Mouse (Mus musculus) heart, adult 18-20 months (tissue): ENCODE measurements around the gene Tmem62. TPM values are rescaled to one million over a fixed set of nuclear protein-coding genes. Genes with fewer than 3 reads are reported as not detected.
"Not testable (repeated sequence)": the region's sequence is repeated elsewhere in the genome, so short reads cannot be mapped to it uniquely, and the experiment has no call there.

ENCODE experiments used
- DNase-seq, 2 experiments: peaks; one replicate each; pipeline ENCODE4 v3.0.0; 2021 to 2022; ENCODE audit warnings: mixed read lengths in 1 of 2
- total RNA-seq, 2 experiments: library from RNA; stranded (reverse); gene quantifications; 2 replicates each; pipeline ENCODE4 v1.2.3; 2021

Gene Tmem62
- total RNA-seq, 2 experiments from 2014 or later, result 3.3 to 3.5 TPM

DNA sequence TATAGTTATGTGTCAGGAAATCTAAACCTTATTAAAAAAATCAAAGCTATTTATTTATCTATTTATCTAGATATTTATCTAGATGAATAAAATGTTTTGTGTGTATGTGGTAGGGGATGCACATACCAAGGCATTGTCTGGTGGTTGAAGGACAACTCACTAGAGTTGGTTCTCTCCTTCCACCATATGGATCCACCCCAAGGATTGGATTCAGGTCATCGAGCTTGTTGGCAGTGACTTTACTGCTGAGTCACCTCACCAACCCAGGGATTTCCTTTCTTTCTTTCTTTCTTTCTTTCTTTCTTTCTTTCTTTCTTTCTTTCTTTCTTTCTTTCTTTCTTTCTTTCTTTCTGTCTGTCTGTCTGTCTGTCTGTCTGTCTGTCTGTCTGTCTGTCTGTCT, 19.8 kb downstream of the Tmem62 start:
- DNase-seq, result not testable (repeated sequence)

GRCm38 (mm10) chr2:120998863-120999262, 22.0 kb downstream of the Tmem62 start:
- DNase-seq, result no peak

DNA sequence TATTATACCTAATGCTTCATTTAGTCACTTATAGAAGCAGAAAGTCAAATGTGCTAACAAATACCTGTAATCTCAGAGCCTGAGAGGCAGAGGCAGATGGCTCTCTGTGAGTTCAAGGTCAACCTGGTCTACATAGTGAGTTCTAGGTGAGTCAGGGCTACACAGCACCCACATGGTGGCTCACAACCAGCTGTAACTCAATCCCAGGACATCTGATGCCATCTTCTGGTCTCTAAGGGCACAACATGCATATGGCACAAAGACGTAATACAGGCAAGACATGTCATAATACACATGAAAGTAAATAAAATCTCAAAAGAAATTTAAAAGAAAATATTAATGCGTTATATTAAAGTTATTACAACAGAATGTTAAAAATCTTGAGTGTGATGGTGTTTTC, 26.8 kb downstream of the Tmem62 start:
- DNase-seq, result no peak

- no peak for DNase-seq
Observed at GRCm38 (mm10) chr2:121004018-121004811, 27.4 kb downstream of the Tmem62 start.

DNA sequence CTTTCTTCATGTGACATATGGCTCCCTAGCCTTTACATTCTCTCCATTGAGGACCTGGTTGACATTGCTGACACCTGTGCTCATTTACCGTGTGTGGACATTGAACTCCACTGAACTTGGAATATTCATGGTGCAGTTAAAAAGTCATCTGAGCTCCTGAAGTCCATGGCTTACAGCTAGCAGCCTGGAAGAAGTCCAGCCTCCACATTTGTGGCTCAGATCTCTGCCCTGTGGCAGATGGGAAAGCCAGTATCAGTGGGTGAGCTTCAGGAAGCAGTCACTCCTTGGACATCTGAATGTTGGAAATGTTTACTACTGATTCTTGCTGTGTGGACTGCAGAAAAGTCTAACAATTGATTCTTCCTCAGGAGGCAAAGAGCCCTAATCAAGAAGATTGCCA, 30.2 kb downstream of the Tmem62 start:
- DNase-seq, result no peak

- peak; percentile 92 to 95 for DNase-seq
Observed at GRCm38 (mm10) chr2:121007925-121008663, 31.3 kb downstream of the Tmem62 start, which contains the start of gene Ccndbp1. Gene Ccndbp1 (plus strand): TSS chr2:121008403.

DNA sequence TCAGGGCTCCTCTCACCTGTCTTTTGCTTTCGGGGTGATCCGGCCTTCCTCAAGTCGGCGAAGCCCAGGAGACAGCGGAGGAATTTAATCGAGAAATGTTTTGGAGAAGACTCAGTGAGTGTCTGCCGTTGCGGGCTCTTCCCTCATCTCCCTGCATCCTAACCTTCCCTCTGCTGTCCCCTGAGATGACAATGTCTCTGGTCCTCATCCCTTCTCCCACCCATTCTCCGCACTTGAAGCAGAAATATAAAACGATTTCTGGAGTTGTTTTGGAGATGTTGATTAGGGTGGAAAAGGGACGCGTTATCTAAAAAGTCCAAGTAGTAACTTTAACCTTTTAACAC, 31.8 kb downstream of the Tmem62 start:
- peak in 1 of 2 experiments; percentile 9 for DNase-seq

- DNase-seq, result no peak
Observed at GRCm38 (mm10) chr2:121009071-121009677, 32.4 kb downstream of the Tmem62 start.

DNA sequence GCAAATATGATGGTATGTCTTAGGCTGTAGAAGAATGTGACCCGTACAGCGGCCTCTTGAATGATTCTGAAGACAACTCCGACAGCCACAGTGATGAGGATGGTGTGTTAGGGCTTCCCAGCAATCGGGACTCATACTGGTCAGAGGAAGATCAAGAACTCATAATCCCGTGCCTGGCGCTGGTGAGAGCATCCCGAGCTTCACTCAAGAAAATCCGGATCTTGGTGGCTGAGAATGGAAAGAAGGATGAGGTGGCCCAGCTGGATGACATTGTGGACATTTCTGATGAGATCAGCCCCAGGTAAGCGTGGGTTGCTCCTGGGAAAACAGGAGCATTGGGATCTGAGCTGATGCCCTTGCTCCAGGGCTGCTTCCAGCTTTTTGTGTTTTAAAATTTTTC, 35.9 kb downstream of the Tmem62 start:
- no peak for DNase-seq

- no peak for DNase-seq
Observed at GRCm38 (mm10) chr2:121015507-121015906, 38.7 kb downstream of the Tmem62 start.

- no peak for DNase-seq
Observed at GRCm38 (mm10) chr2:121016226-121016625, 39.4 kb downstream of the Tmem62 start.

DNA sequence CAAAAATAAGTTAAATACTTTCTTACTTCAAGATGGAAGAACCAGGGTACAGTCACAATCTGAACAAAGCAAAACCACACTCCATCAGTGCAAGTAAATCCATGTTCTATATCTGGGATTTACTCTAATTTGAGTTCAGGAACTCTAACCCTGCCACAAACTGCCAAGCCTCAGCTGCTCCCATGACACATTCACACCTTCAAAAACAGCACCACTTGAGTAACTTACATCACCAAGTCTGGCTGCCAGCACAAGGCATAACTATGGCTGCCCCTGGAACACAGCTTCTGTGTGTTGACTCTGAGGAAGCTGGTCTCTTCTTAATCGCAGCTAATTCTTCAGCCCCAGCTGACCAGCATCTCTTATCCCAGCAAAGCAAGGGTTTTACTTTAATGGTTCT, 40.3 kb downstream of the Tmem62 start:
- DNase-seq, result peak; percentile 28 to 53

DNA sequence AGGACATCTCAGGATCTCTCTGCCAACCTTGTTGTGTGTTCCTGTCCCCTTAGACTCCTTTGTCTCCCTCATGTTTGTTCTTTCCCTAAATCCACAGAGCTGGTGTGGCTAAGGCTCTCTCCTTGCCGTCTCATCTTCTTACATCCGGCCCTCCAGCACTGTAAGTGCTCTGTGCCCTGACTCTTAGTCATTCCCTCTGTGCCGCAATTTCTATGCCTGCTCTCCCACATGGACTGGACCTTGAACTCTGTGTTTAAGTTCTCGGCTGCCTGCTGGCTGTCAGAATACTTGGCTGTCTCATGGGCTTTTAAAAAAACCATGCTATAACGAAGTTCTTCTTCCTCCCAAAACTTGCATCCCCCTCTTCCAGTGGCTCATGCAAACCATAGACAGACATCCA, 46.1 kb downstream of the Tmem62 start:
- no peak for DNase-seq

DNA sequence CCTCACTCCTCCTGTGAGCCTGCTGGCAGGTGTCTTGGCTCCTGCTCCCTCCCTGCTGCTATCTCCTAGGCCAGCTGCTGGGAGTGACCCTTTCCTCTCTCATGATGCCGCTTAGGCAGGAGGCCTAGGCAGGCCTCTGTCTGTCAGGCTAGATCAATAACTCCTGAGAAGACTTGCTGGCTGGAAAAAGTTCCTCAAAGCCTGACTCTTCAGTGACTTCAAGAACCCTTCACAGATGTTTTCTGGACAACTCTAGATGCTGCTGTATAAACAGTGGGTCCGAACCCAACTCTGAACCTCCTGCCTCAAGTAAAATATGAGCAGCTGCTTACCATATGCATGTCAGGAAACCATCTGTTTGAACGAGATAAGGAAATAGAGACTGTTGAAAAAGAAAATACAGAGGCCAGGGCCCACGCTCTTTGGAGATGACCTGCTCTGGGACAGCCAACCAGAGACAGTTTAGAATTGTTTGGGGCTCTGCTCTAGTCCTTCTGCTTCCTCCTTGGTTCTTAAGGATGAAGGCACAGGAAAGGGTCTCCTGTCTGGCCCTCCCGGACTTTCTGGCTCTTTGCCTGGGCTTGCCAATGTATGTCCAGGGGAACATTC, 60.0 kb downstream of the Tmem62 start, which contains the start of gene Epb42:
Gene Epb42 (minus strand): TSS at position 340 of the 609 bp plus-strand sequence.
- no peak for DNase-seq

DNA sequence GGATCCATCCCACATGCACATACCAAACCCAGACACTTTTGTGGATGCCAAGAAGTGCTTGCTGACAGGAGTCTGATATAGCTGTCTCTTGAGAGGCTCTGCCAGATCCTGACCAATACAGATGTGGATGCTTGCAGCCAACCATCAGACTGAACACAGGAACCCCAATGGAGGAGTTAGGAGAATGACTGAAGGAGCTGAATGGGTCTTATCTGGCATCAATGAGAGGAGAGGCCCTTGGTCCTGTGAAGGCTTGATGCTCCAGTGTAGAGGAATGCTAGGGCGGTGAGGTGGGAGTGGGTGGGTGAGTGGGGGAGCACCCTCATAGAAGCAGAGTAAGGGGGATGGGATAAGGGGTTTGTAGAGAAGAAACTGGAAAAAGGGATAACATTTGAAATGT, 62.0 kb downstream of the Tmem62 start:
- not testable (repeated sequence) for DNase-seq

DNA sequence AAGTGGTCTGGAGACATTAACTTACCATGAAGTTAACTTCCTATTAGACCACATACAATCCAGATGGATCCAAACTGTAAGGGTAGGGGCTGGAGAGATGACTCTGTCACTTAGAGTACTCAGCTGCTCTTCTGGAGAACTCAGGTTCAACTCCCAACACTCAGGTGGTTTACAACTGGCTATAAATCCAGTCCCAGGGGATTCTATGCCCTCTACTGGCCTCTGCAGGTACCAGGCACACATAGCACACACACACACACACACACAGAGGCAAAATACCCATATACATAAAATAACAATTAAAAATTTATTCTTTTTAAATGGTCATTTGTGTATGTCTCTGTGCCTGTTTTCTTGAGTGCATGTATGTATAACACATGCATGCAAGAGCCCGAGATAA, 62.6 kb downstream of the Tmem62 start:
- no peak for DNase-seq

- DNase-seq, result peak; percentile 11 to 15
Observed at GRCm38 (mm10) chr2:121041098-121041497, 64.3 kb downstream of the Tmem62 start.

DNA sequence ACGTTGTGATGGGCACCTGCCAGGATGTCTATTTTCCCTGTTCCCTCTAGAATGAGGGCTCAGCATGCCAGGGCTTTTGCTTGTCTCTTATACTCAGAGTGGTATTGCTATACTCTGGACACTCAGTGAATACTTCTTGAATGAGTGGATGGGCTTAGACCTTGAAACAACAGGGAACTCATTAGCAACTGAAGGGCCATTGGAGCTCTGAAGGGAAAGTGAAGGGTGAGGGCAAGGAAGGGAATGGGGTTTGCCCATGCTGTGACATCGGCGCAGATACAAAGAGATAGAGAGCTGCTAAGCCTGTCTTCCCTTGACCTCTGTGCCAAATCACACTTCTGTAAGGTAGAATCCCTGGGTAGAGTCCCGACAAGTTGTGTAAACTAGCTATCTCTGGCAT, 68.8 kb downstream of the Tmem62 start:
- no peak for DNase-seq

DNA sequence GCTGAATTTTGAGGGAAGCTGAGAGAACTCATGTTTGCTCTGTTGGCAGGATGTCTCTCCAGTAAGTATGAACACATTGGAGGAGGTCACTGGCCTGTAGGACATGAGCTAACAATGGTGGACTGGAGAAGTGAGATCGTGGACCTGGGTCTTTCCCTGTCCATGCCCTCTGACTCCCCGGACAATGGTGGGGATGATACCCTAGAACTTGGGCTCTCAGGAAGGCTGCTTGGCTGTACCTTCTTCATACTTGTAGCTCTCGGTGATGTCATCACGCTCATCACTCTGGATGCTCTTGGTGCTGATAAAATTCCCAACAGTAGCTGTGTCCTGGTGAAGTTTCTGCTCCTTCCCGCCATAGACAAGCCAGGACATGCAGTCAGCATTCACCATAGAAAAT, 75.4 kb downstream of the Tmem62 start:
- no peak for DNase-seq

- peak in 1 of 2 experiments; percentile 5 for DNase-seq
Observed at GRCm38 (mm10) chr2:121054060-121054459, 77.2 kb downstream of the Tmem62 start.

DNA sequence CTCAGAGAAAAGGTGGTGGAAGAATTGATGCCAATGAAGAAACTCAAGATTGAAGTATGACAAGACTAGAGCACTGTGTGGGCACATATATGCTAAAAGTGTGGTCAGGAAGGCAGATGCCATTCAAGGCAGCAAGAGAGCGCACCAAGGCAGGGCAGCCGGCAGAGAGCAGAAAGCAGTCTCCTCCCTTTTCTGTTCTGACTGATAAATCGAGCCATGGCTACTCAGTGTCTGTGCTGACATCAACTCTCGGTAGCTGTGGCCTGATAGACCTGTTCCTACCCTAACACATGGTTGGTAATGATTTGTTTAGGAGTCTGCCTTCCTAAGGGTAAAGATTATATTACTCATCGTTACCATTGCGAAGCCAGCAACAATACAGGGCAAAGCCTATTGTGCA, 79.1 kb downstream of the Tmem62 start:
- DNase-seq, result no peak
